Mouse (Mus musculus) layer of hippocampus, adult 11-12 months (tissue): ENCODE measurements at regions not wholly inside any gene's neighbourhood (a gene's known extent, or its start where the extent isn't known, plus 50 kb on each side); places are given as distances from the start of the nearest gene placed in this dataset.

Source experiments
- DNase-seq: peaks from one replicate; pipeline ENCODE4 v3.0.0; 2022; ENCODE audit warnings: low spot score

DNA sequence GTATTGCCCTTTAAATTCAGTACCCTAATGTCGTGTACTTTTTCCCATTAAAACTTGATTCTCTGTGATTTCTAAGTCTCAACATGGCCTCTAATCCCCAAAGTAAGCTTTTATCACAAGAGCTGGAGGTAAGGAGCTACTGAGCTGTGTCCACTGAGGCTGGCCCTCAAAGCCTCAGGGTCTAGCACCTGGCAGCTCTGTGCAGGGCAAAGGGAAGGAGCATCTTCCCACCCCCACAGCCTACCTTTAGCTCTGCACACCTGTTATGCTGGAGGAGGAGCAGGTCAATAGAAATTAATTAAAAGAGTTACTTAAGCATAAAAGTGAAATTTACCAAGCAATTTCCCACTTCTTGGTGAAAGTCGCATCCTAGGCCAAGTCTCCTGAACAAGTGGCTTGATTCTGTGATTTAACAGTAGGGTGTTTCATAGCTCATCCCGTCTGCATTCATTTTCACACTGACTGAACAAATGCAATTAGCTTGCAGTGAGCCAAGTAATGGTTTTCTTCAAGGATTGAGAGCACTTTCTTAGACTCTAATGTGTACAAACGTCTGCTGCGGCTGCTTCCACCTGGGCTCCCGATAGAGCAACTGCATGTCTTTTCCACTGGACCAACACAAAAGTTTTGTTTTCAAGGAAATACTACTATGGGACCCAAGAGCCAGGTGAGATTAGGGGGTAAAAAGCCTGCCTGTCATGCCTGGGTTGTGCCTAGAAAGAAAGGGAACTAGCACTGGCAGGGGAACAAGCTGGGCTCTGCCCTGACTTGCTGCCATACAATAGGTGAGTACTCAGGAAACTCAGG lies 50.6 kb upstream of the Dap start:
- no peak for DNase-seq
